Mouse (Mus musculus): Measurements from ENCODE around the gene Dtd2. TPM values are rescaled to one million over a fixed set of nuclear protein-coding genes. Genes with fewer than 3 reads are reported as not detected.
A peak's percentile ranks its signal among the peaks of the same experiment; 100 is the strongest.

Dtd2 gene
- polyA plus RNA-seq, 1 experiment, result 5.0 TPM

DNA sequence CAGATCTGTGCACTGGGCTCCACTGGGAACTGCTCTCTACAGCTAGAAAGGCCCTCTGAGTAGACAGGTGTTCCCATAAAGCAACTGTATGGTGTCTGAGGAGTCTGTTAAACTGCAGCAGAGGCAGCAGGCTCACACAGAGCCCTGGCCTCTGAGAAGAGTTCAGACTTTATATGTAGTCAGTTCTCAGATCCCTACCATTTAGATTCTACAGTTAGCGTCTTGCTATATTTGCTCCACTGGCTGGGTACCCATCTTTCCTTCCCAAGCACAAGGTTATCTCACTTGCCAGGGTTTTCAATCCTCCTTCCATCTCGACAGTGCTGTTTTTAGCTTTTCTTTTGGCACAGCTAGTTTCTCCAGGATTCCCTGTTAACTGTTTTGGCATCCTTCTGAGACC, 15.7 kb downstream of the Dtd2 start:
- WGBS, result 84% methylated on average over 2 of the region's 2 CpGs
- DNase-seq (ENCODE audit: low read depth, low spot score), result no peak

DNA sequence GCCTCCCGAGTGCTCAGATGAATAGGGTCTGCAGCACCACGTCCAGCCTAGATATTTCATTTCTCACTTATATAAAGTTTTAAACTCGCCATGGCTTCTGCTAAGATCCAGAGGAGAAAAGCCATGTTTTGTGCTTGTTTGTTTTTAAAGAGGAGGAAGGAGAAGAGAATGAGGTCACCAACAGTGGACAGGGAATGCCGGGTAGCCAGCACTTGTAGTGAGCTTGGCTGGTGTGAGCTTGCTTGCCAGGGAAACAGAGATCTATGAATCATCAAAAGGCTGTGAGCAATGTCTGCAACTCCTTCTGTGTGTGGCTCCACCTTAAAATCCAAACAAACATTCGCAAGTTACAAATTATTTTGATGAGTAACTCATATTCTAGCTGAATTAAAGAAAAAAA, 17.8 kb downstream of the Dtd2 start:
- 74% methylated on average over 5 of the region's 5 CpGs for WGBS
- DNase-seq (ENCODE audit: low read depth, low spot score), result no peak

- 69% methylated on average over 4 of the region's 4 CpGs for WGBS
- no peak for DNase-seq (ENCODE audit: low read depth, low spot score)
Measured at GRCm38 (mm10) chr12:51985826-51986225, 20.5 kb downstream of the Dtd2 start.

DNA sequence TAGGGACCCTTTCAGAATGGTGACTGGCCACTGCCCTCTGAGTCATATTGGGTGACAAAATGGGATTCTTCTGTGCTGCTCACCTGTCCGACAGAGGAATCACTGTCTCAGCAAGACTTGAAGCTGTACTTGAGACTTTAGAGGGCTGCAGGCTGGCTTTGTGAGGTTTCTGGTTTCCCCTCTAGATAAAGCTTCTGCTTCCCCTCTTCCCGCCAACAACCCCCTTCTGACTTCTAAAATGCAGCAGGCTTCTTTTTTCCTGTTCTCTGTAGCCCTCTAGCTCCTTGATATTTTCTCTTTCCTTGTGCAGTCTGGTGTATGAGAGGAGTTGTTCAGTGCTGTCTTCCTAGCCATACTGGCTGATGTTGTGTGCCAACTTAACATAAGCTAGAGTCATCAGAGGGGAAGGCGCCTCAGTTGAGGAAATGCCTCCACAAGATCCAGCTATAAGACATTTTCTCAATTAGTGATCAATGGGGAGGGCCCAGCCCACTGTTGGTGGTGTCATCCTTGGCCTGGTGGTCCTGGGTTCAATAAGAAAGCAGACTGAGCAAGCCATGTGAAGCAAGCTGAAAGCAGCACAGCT, 21.0 kb downstream of the Dtd2 start:
- DNase-seq (ENCODE audit: low read depth, low spot score), result no peak
- WGBS, result 90% methylated on average over 3 of the region's 3 CpGs

- WGBS, result 86% methylated on average over 1 of the region's 1 CpGs
- DNase-seq (ENCODE audit: low read depth, low spot score), result no peak
Measured at GRCm38 (mm10) chr12:51983625-51984024, 22.7 kb downstream of the Dtd2 start.

DNA sequence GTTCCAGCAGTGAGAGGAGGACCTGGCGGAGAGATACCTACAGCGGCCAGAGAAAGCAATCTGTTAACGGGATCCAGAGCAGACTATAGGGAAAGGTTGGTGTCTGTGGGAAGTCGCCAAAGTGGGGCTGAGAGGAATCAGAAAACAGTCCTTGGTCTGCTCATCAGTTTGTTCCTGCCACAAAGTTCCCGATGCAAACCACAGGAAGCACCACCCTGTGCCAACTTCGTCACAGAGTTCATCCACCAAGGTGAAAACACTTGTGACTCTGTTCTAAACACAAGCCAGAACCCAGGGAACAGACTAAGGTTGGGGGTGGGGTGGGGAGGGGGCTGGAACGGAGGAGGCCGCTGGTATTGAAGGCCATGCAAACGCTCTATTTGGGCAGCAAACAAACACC, 29.8 kb downstream of the Dtd2 start:
- DNase-seq (ENCODE audit: low read depth, low spot score), result no peak
- 59% methylated on average over 9 of the region's 9 CpGs for WGBS

GRCm38 (mm10) chr12:51974381-51974780, 31.9 kb downstream of the Dtd2 start:
- 100% methylated on average over 1 of the region's 1 CpGs for WGBS
- no peak for DNase-seq (ENCODE audit: low read depth, low spot score)

DNA sequence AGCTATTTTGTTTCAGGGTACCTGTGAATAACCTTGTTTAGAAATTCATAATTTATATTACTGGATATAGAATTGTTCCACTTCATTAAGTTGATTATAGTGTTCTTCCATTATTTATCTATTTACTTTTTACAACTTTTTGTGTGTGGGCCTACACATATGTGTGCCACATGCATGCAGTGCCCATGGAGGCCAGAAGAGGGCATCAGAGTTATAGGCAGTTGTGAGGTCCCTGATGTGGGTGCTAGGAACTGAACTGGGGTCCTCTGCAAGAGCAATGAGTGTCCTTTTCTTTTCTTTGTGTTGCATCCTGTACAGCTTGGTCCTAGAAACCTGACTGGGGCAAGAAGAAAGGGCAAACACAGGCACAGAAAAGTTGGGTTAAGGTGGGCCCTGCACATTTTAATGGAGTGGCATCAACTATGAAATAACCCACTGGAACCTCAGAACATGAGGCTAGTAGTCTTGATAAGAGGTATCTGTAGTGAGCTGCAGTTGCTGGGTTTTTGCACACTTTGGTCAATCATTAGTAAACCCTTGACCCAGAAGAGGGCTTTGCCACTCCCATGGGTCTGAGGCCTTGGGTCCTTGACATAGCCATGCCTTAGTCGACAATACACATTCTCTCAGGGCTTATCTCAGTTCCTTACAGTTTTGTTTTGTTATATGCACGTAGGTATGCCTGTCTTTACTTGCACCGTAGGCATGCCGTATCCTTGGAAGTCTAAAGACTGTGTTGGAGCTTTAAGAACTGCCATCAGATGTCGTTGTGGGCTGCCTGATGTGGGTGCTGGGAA, 33.8 kb downstream of the Dtd2 start:
- WGBS, result 91% methylated on average over 5 of the region's 5 CpGs
- no peak for DNase-seq (ENCODE audit: low read depth, low spot score)

GRCm38 (mm10) chr12:51971070-51971664, 35.1 kb downstream of the Dtd2 start, which contains the start of gene Heatr5a:
Heatr5a (minus strand) TSS chr12:51971321.
- DNase-seq (ENCODE audit: low read depth, low spot score), result peak; percentile 57

DNA sequence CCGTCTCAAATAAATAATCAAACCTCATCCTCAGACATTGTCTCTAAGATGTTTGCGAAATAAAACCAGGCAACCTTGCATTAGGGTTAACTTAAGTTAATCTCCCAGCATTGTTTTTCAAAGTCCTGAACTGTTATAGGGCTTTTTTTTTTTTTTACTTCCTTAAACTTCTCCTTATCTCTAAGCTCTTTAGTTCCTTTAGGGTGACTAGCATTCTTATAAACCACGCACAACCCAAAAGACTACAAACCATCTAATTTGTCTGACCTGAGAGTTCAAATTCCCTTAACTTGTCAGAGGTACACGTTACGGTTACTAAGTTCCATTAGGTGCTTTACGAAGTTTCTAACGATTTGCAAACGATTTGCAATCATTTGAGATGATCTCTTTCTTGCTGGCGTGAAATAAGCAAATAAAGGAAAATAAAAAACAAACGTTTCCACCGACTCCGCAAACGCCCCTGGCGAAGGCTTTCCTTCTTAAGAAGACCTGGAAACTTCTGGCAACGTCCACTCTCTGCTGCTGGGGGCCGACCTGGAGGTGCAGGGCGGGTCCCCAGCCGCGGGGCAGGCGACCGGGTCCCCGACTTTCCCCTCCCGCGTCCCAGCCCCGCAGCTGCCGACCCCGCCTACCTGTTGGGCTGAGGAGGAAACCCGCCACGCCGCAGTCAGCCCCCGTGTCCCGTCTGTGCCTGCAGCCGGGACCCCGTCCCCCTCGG, 35.8 kb downstream of the Dtd2 start:
- no peak for DNase-seq (ENCODE audit: low read depth, low spot score)
- WGBS, result under 1% methylated on average over 35 of the region's 35 CpGs

More at GRCm38 (mm10) chr12:51971070-51971664, 35.1 kb downstream of the Dtd2 start, which contains the start of gene Heatr5a:
- WGBS, result under 1% methylated on average over 53 of the region's 53 CpGs

DNA sequence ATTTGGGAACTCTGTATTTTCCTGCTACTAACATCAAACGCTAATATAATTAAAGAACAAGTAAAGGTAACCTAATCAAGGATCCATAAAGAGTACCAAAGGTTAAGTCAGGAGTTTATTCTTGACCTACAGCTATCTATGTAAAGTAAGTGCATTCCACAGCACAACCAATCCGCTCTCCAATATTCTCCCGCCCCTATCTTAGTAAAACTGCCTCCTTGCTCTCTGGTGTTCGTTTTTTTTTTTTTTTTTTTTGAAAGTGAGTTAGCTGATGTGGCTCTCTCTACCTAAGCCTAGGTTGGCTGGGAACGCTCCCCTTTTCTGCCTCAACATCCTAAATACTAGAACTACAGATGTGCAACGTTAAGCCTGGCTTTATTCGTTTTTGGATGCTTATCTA, 36.4 kb downstream of the Dtd2 start:
- no peak for DNase-seq (ENCODE audit: low read depth, low spot score)

GRCm38 (mm10) chr12:51969092-51969491, 37.2 kb downstream of the Dtd2 start:
- 65% methylated on average over 2 of the region's 2 CpGs for WGBS

More for the DNA sequence above, 36.4 kb downstream of the Dtd2 start:
- WGBS, result 15% methylated on average over 7 of the region's 7 CpGs

DNA sequence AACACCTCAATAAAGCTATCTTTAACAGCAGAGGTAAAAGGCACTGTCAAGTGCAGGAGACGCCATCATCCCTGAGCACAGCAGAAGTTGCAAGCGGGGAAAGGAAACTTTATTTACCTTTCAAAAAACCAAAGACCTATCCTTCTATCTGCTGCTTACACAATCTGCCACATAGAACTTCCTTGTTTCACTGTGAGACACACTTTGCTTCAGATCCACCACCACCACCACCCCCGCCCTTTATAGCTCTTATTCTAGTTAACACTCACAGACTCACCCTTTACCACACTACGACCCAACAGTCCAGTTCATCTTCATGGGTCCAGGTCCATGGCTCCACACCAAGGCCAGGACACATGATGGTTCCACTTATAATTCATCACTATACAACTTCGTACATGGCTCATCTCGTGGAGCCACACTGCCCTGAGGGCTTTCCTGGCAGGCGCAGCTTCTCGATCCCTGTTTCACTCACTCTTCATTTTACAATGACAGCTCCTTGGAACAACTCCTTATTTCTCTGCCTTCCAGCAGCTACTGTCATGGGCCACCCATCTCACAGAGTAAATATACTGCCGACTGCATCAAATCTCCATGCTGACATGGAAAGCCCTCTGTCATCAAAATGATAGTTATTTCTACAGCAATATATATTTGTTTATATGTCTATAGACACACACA, 38.2 kb downstream of the Dtd2 start:
- WGBS, result 56% methylated on average over 9 of the region's 9 CpGs
- DNase-seq (ENCODE audit: low read depth, low spot score), result no peak

More at GRCm38 (mm10) chr12:51969092-51969491, 37.2 kb downstream of the Dtd2 start:
- DNase-seq (ENCODE audit: low read depth, low spot score), result no peak

GRCm38 (mm10) chr12:51957626-51958025, 48.7 kb downstream of the Dtd2 start:
- 78% methylated on average over 6 of the region's 6 CpGs for WGBS
- no peak for DNase-seq (ENCODE audit: low read depth, low spot score)

DNA sequence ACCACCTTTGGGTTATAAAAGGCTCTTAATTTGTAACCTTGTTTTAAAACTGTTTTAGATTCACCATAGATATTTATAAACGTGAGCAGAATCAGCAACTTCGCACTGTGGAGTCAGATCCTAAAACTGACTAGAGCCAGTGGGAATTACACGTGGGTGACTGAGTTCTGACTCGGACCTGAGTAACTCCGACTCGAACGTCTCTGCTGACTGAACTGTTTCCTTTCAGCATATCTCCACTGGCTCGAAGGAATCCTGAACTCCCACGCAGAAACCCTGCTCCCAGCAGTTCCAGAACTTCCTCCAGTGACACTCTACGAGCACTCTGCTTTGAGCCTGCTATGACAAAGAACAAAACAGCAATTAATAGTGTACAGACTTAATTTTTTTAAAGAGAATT, 54.0 kb downstream of the Dtd2 start:
- DNase-seq (ENCODE audit: low read depth, low spot score), result no peak
- 86% methylated on average over 10 of the region's 10 CpGs for WGBS

DNA sequence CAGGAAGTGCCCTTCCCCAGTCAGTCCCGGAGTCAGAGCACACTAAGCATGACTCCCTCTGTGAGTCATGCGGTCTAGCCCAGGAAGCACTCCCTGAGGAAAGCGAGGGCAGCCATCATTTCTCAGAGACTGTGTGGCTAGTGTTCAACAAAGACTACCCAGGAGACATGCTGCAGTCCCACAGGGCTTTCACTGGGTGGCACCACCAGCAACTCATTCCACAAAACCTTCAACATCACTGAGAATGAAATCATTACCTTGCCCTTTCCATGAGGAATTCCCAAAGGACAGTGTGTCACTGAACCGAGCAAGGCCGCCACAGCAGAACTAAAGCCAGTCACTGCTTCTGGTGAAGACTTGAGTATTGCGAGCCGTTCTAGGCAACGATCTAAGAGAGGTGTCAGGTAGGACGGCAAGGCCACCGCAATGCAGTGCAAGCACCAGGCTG, 58.8 kb downstream of the Dtd2 start:
- WGBS, result 74% methylated on average over 10 of the region's 10 CpGs
- DNase-seq (ENCODE audit: low read depth, low spot score), result no peak

- DNase-seq (ENCODE audit: low read depth, low spot score), result no peak
- WGBS, result 94% methylated on average over 9 of the region's 9 CpGs
Measured at GRCm38 (mm10) chr12:51945331-51945730, 61.0 kb downstream of the Dtd2 start.

- WGBS, result 25% methylated on average over 4 of the region's 4 CpGs
- no peak for DNase-seq (ENCODE audit: low read depth, low spot score)
Measured at GRCm38 (mm10) chr12:51939848-51940247, 66.5 kb downstream of the Dtd2 start.

Measured in large intestine, adult 2 months (tissue).